Mouse (Mus musculus): ENCODE data around the gene Glrb.

GRCm38 (mm10) chr3:80885174-80885573 lies 28.3 kb downstream of the Glrb start:
- TF ChIP-seq POLR2A (IDR thresholded peaks at IDR 0.05; ENCODE audit: low read depth, low read length) (no peak), CTCF (conservative IDR thresholded peaks at IDR 0.05; ENCODE audit: insufficient read depth, insufficient read length, low read depth, low read length) (no peak)

All from kidney, adult 2 months (tissue).